Mouse (Mus musculus): ENCODE measurements around the gene Arhgap11a.

DNA sequence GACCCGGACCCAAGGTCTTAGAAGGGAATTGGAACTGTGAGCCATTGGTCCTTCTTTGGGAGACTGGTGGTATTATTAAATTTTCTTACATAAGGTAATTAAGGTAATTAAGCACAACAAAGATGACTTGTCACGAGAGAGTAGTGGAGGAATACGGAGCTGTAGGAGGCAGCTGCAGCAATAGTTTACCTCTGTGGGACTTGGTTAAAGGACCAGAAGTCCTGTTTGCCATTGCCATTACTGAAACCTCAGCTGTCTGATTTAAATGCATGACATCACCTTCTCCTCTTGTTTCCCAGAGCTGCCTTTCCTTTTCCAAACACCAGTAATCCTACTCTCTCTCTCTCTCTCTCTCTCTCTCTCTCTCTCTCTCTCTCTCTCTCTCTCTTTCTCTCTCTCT is 680 bp upstream of the Arhgap11a start:
- no peak for TF ChIP-seq TAL1 (IDR thresholded peaks at IDR 0.05; ENCODE audit: low read length)
- no peak for TF ChIP-seq GATA1 (IDR thresholded peaks at IDR 0.05; ENCODE audit: low read length)
